Mouse (Mus musculus): ENCODE data around the gene Gja10. TPM values are rescaled to one million over a fixed set of nuclear protein-coding genes. Genes with fewer than 3 reads are reported as not detected.

Gene Gja10
- polyA plus RNA-seq, 1 experiment from 2014 or later, result not detected

DNA sequence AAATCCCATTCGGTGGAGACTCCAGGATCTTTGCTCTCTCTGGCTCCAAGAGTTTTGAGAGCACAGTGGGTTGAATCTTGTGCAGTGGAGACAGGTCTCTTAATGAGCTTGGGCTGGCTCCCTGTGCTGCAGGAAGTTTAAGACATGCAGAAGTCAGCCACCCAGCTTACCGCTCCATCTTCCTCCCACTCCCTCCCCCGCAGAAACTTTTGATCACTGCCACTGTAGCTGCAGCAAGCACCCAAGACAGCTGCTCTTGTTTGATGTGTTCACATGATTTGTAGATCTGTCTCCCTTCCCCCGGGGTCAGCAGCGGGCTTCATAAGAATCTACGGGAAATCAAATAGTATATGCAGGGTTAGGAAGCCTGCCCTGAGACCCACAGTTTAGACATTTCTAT is 42.3 kb downstream of the Gja10 start:
- no peak for ATAC-seq (ENCODE audit: low FRiP score, low TSS enrichment)
- no peaks in the 10 kb centered on the region for H3K27me3 ChIP-seq (ENCODE audit: control insufficient read depth, insufficient read depth, low read length)
- no peak overlapping the region for H3K4me2 ChIP-seq (replicated peaks; ENCODE audit: low read depth)
- no peaks in the 10 kb centered on the region for H3K36me3 ChIP-seq (ENCODE audit: control insufficient read depth, insufficient read depth, low read length)
- 26% methylated on average over 6 of the region's 6 CpGs for WGBS
- no peak for DNase-seq (ENCODE audit: low spot score)
- H3K4me3 ChIP-seq (ENCODE audit: low read depth, low read length), result no peak overlapping the region
- H3K9me3 ChIP-seq (ENCODE audit: control insufficient read depth, low read length), result no peaks in the 10 kb centered on the region
- no peaks in the 10 kb centered on the region for H3K4me1 ChIP-seq (replicated peaks; ENCODE audit: control insufficient read depth, insufficient read depth)
- no peak overlapping the region for H3K27ac ChIP-seq (replicated peaks)
- H3K9ac ChIP-seq (ENCODE audit: low read length), result no peak overlapping the region
- no peak for TF ChIP-seq EP300 (optimal IDR thresholded peaks at IDR 0.05)
- no peak for TF ChIP-seq CTCF (IDR thresholded peaks at IDR 0.05; ENCODE audit: low read depth)

DNA sequence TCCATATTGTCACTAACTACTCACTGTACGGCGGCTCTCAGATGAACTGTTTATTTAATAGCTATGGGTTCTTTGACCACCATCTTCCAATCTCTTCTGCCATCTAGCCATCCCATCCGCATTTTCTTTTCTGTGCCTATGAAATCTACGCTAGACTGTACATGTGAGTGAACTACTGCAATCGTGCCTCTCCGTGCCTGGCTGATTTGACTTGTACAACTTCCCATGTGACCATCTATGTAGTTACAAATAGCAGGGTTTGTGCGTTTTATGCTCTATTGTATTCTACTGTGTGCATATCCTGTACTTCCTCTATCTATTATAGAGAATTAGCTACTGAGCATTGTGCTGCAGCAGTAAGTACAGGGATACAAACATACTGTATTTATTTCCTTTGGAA is 47.1 kb downstream of the Gja10 start:
- no peak overlapping the region for H3K9ac ChIP-seq (ENCODE audit: low read length)
- DNase-seq (ENCODE audit: low spot score), result no peak
- no peaks in the 10 kb centered on the region for H3K36me3 ChIP-seq (ENCODE audit: control insufficient read depth, insufficient read depth, low read length)
- no peak for TF ChIP-seq EP300 (optimal IDR thresholded peaks at IDR 0.05)
- TF ChIP-seq CTCF (IDR thresholded peaks at IDR 0.05; ENCODE audit: low read depth), result no peak
- no peak overlapping the region for H3K4me2 ChIP-seq (replicated peaks; ENCODE audit: low read depth)
- H3K27ac ChIP-seq (replicated peaks), result no peak overlapping the region
- H3K27me3 ChIP-seq (ENCODE audit: control insufficient read depth, insufficient read depth, low read length), result no peaks in the 10 kb centered on the region
- no peak overlapping the region for H3K4me3 ChIP-seq (ENCODE audit: low read depth, low read length)
- H3K9me3 ChIP-seq (ENCODE audit: control insufficient read depth, low read length), result no peaks in the 10 kb centered on the region
- no peaks in the 10 kb centered on the region for H3K4me1 ChIP-seq (replicated peaks; ENCODE audit: control insufficient read depth, insufficient read depth)
- ATAC-seq (ENCODE audit: low FRiP score, low TSS enrichment), result no peak
- WGBS, result 77% methylated on average over 7 of the region's 7 CpGs

DNA sequence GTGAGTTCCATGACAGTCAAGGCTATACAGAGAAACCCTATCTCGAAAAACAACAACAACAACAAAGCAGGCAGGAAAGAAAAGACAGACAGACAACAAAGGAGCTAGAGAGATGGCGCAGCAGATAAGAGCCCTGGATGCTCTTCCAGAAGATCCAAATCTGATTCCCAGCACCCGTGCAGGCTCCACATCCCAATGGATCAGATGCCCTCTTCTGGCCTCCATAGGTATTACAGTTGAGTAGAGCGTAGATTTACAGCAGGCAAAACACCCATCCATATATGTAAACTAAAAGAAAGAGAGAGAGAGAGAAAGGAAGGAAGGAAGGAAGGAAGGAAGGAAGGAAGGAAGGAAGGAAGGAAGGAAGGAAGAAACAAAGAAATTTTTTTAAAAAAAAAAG is 51.2 kb downstream of the Gja10 start:
- H3K27ac ChIP-seq (replicated peaks), result no peak overlapping the region
- peak; percentile 70 for TF ChIP-seq CTCF (IDR thresholded peaks at IDR 0.05; ENCODE audit: low read depth)
- no peak for TF ChIP-seq EP300 (optimal IDR thresholded peaks at IDR 0.05)
- 52% methylated on average over 4 of the region's 4 CpGs for WGBS
- ATAC-seq (ENCODE audit: low FRiP score, low TSS enrichment) (no peak), DNase-seq (ENCODE audit: low spot score) (no peak)
- no peak overlapping the region for H3K4me2 ChIP-seq (replicated peaks; ENCODE audit: low read depth)
- no peaks in the 10 kb centered on the region for H3K27me3 ChIP-seq (ENCODE audit: control insufficient read depth, insufficient read depth, low read length)
- H3K36me3 ChIP-seq (ENCODE audit: control insufficient read depth, insufficient read depth, low read length), result no peaks in the 10 kb centered on the region
- H3K9ac ChIP-seq (ENCODE audit: low read length), result no peak overlapping the region
- H3K9me3 ChIP-seq (ENCODE audit: control insufficient read depth, low read length), result no peaks in the 10 kb centered on the region
- H3K4me1 ChIP-seq (replicated peaks; ENCODE audit: control insufficient read depth, insufficient read depth), result no peaks in the 10 kb centered on the region
- H3K4me3 ChIP-seq (ENCODE audit: low read depth, low read length), result no peak overlapping the region

DNA sequence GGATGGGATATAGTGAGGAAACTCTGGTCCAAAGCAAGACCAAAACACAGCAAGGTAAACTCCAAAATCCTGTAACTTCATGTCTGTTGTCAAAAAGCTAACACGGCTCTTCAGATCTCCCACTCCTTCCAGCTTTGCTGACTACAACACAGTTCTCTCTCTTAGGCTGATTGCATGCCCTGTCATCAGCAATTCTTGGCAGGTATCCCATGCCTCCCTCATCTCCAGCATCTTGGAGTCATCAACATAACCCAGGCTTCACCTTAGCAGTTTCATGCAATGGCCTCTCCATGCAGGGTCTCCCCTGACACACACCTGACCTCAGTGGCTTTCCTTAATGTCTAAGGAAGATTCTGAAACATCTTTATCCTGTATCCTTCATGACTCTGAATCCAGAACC is 53.4 kb downstream of the Gja10 start:
- ATAC-seq (ENCODE audit: low FRiP score, low TSS enrichment), result no peak
- TF ChIP-seq CTCF (IDR thresholded peaks at IDR 0.05; ENCODE audit: low read depth) (no peak), EP300 (optimal IDR thresholded peaks at IDR 0.05) (no peak)

More for the DNA sequence above, 53.4 kb downstream of the Gja10 start:
- no peaks in the 10 kb centered on the region for H3K27me3 ChIP-seq (ENCODE audit: control insufficient read depth, insufficient read depth, low read length)
- H3K9me3 ChIP-seq (ENCODE audit: control insufficient read depth, low read length), result no peaks in the 10 kb centered on the region
- H3K27ac ChIP-seq (replicated peaks), result no peak overlapping the region
- H3K9ac ChIP-seq (ENCODE audit: low read length), result no peak overlapping the region
- H3K4me1 ChIP-seq (replicated peaks; ENCODE audit: control insufficient read depth, insufficient read depth), result no peaks in the 10 kb centered on the region
- no peaks in the 10 kb centered on the region for H3K36me3 ChIP-seq (ENCODE audit: control insufficient read depth, insufficient read depth, low read length)
- H3K4me2 ChIP-seq (replicated peaks; ENCODE audit: low read depth), result no peak overlapping the region
- no peak for DNase-seq (ENCODE audit: low spot score)
- no peak overlapping the region for H3K4me3 ChIP-seq (ENCODE audit: low read depth, low read length)
- 80% methylated on average over 1 of the region's 1 CpGs for WGBS

Other genes with a start within 250 kb of the Gja10 start
- 15.7 and 19.4 TPM in 2 replicates for gene Casp8ap2, start 12.7 kb upstream of the Gja10 start, polyA plus RNA-seq (2015; fragmentation: Nextera tagmentation; extraction: Ambion mirVana)
- 3.8 and 4.5 TPM in 2 replicates for gene Mdn1, start 54.4 kb upstream of the Gja10 start, polyA plus RNA-seq (2015; fragmentation: Nextera tagmentation; extraction: Ambion mirVana)
- gene Lyrm2, start 197.5 kb upstream of the Gja10 start, polyA plus RNA-seq (2015; fragmentation: Nextera tagmentation; extraction: Ambion mirVana), result 87.8 and 88.1 TPM in 2 replicates